Mouse (Mus musculus): ENCODE data around the gene 4930415O20Rik.

GRCm38 (mm10) chr15:98634541-98635081 is 63.8 kb downstream of the 4930415O20Rik start:
- TF ChIP-seq CTCF (IDR thresholded peaks at IDR 0.05; ENCODE audit: low read depth) = no peak
- TF ChIP-seq EP300 (IDR thresholded peaks at IDR 0.05; ENCODE audit: low read depth) = no peak

Data from liver, embryonic 14.5 days (tissue).